Mouse (Mus musculus) spleen, adult 2 months (tissue): ENCODE results near the gene Arhgef3.

Experiments used
- CTCF ChIP-seq: fragments of 200-500 bp; IDR thresholded peaks from 2 replicates; pipeline ENCODE4 v1.5.1; 2011; ENCODE audit warnings: mild to moderate bottlenecking, inconsistent platforms; ENCODE audit not compliant: insufficient read depth, insufficient read length, insufficient replicate concordance; ENCODE audit errors: extremely low read depth
- POLR2A ChIP-seq: fragments of 200-500 bp; IDR thresholded peaks from 2 replicates; pipeline ENCODE4 v1.6.1; 2011; ENCODE audit warnings: low read depth, low read length, inconsistent platforms

DNA sequence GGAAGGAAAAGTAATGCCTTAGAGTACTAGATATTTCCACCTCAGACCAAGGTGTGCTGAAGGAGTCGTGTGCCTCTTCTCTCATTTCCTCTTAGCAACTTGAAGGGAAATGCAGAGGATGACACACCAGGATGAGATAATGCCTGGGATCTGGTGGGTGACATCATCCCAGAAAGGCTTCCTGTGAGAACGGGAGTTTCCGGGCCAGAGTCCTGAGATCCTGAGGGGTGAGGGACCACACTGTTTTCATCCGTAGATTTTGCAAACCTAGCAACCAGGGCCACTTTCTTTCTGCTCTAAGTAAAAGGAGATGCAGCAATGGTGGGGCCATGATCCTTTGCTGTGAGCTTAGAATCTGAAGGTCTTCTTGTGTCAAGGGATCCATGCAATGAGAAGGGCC is 185.0 kb downstream of the Arhgef3 start:
- no peak for TF ChIP-seq CTCF
- no peak for TF ChIP-seq POLR2A
